Mouse (Mus musculus) MEL (cell line): ENCODE measurements at regions not wholly inside any gene's neighbourhood (a gene's known extent, or its start where the extent isn't known, plus 50 kb on each side); places are given as distances from the start of the nearest gene placed in this dataset.
"Not testable (repeated sequence)": the region's sequence is repeated elsewhere in the genome, so short reads cannot be mapped to it uniquely, and the experiment has no call there.

ENCODE experiments used
- CHD1 ChIP-seq: IDR thresholded peaks from 2 replicates; pipeline ENCODE4 v1.6.1; 2012; ENCODE audit warnings: low read depth, mild to moderate bottlenecking, inconsistent platforms, low read length, improper control_type of control experiment
- CTCF ChIP-seq, 3 experiments: IDR thresholded peaks in 2 of 3; conservative IDR thresholded peaks in 1 of 3; 2 replicates each; pipeline ENCODE4 v1.5.1; 2011 to 2012; ENCODE audit warnings: low read length in 3 of 3, low read depth in 2 of 3, mild to moderate bottlenecking in 2 of 3, improper control_type of control experiment in 1 of 3, inconsistent platforms in 1 of 3, mixed read lengths in 1 of 3, moderate library complexity in 1 of 3; ENCODE audit not compliant: control insufficient read depth in 1 of 3, insufficient read depth in 1 of 3, poor library complexity in 1 of 3, severe bottlenecking in 1 of 3
- MAFK ChIP-seq: IDR thresholded peaks from 2 replicates; pipeline ENCODE4 v1.6.1; 2011; ENCODE audit warnings: low read depth, mild to moderate bottlenecking, low read length, improper control_type of control experiment, borderline replicate concordance
- MXI1 ChIP-seq: IDR thresholded peaks from 2 replicates; pipeline ENCODE4 v1.6.1; 2011; ENCODE audit warnings: mild to moderate bottlenecking, low read depth, low read length, improper control_type of control experiment
- POLR2A ChIP-seq, 2 experiments: IDR thresholded peaks; 2 replicates each; pipeline ENCODE4 v1.6.1; 2011 to 2012; ENCODE audit warnings: low read length in 2 of 2, mild to moderate bottlenecking in 2 of 2, control low read depth in 1 of 2, improper control_type of control experiment in 1 of 2, low read depth in 1 of 2, moderate library complexity in 1 of 2; ENCODE audit not compliant: control insufficient read depth in 1 of 2, insufficient read depth in 1 of 2, poor library complexity in 1 of 2
- SMC3 ChIP-seq: IDR thresholded peaks from 2 replicates; pipeline ENCODE4 v1.6.1; 2011; ENCODE audit warnings: low read depth, low read length, improper control_type of control experiment
- TAL1 ChIP-seq: IDR thresholded peaks from 2 replicates; pipeline ENCODE4 v1.6.1; 2012; ENCODE audit warnings: mild to moderate bottlenecking, inconsistent platforms, low read length, moderate library complexity, mixed read lengths
- USF1 ChIP-seq: IDR thresholded peaks from 2 replicates; pipeline ENCODE4 v1.6.1; 2014; ENCODE audit warnings: low read depth, mild to moderate bottlenecking, inconsistent platforms, low read length, improper control_type of control experiment, moderate library complexity
- USF2 ChIP-seq, 2 experiments: IDR thresholded peaks; 2 replicates each; pipeline ENCODE4 v1.6.1; 2011 to 2012; ENCODE audit warnings: improper control_type of control experiment in 2 of 2, low read length in 2 of 2, borderline replicate concordance in 1 of 2, inconsistent platforms in 1 of 2, low read depth in 1 of 2, mild to moderate bottlenecking in 1 of 2; ENCODE audit not compliant: insufficient read depth in 1 of 2
- ZC3H11A ChIP-seq: IDR thresholded peaks from 2 replicates; pipeline ENCODE4 v1.6.1; 2012; ENCODE audit warnings: low read depth, mild to moderate bottlenecking, inconsistent platforms, low read length, improper control_type of control experiment

DNA sequence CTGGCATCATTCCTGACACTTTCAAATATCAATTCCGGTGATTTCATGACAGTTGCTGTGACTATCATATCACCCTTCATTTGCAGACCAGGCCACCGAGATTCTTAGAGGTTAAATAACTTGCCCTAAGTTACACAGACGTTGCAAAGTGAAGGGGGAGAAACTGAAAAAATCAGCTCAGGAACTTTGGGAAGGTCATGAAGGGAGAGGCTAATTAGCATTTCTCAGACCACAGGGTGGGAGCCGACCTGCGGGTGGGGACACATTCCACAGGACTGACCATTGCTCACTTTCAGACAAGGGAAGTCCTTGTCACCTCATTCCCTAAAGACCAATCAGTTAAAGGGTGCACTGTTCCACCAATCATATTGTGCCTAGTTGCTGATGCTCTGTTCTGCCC is 242.1 kb downstream of the 1810013L24Rik start:
- not testable (repeated sequence) for TF ChIP-seq ZC3H11A; CTCF (IDR thresholded peaks at IDR 0.05 in 2 of 3, conservative IDR thresholded peaks at IDR 0.05 in 1 of 3; ENCODE audit: control insufficient read depth in 1 of 3, insufficient read depth in 1 of 3, low read depth in 2 of 3, low read length in 3 of 3, poor library complexity in 1 of 3, severe bottlenecking in 1 of 3); SMC3; MXI1; USF1; MAFK; POLR2A (IDR thresholded peaks at IDR 0.05; ENCODE audit: control insufficient read depth in 1 of 2, insufficient read depth in 1 of 2, low read depth in 1 of 2, low read length in 2 of 2, poor library complexity in 1 of 2); USF2 (IDR thresholded peaks at IDR 0.05; ENCODE audit: borderline replicate concordance in 1 of 2, insufficient read depth in 1 of 2, low read depth in 1 of 2, low read length in 2 of 2); CHD1; TAL1
